Mouse (Mus musculus): ENCODE results near the gene Naga.

DNA sequence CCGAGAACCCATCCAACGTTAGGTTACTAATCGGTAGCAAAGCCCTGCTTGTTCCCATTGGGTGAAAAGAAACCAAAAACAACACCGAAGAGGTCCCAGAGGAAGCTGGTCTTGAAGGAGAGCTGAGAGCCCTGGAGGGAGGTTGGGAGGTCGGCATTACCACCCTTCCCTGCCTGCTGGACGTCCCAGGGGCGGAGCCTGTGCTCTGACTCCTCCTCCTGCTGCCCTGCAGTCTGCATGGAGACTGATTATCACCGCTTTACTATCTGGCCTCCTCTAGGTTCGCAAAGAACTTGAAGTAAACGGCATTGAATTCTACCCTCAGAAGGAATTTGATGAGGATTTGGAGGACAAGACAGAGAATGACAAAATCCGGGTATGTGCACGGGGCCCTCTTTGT is 52.6 kb downstream of the Naga start:
- TF ChIP-seq POLR2A (IDR thresholded peaks at IDR 0.05; ENCODE audit: low read depth, low read length), result no peak
- TF ChIP-seq CTCF (IDR thresholded peaks at IDR 0.05; ENCODE audit: extremely low read depth, insufficient read length, insufficient replicate concordance, low read depth, low read length), result no peak
